Mouse (Mus musculus): ENCODE results near the gene Orm2. TPM values are rescaled to one million over a fixed set of nuclear protein-coding genes. Genes with fewer than 3 reads are reported as not detected.
A peak's percentile ranks its signal among the peaks of the same experiment; 100 is the strongest.

The Orm2 gene
- total and polyA plus RNA-seq, 3 experiments: not detected

DNA sequence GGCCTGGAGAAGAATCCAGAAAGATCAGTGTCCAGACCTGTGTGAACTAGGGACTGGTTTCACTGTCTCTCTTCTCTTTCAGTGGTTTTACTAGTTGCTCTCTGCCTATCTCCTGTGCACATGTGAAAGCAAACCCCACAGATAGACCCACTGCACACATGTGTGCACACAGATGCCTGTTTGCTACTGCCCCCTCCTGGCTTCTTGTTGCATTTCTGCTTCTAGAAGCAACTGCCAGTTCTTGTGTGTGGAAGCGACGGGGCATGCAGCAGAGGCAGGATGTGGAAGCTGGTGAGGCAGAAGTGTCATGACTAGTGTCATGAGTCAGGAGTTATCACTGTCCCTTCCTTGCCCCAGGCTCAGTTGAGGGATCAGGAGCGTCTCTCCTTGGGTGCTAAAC is 9.6 kb downstream of the Orm2 start:
- TF ChIP-seq EP300 (IDR thresholded peaks at IDR 0.05; ENCODE audit: insufficient read depth, low read depth, low read length) (no peak), CTCF (IDR thresholded peaks at IDR 0.05) (peak; percentile 70)
- peak in 1 of 2 experiments; percentile 27 for DNase-seq

DNA sequence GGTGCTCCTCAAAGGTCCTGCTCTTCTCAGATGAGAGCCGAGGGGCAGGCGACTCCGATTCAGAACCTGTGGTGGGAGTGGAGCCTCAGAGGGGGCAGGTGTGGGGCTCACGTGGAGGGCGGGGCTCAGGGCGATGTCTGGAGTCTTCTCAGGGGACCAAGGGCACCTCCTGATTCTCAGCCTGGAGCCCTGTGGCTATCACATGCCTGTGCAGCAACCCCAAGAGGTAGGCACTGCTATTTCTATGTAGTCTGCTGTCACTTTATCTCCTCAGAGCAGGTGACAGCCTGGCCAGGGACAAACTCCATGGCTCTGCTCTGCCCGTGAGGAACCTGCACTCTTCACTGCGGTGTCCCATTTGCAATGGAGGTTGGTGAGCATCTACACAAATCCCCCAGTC is 11.2 kb downstream of the Orm2 start:
- H3K9ac ChIP-seq (ENCODE audit: low read depth, low read length): no peak overlapping the region
- H3K79me2 ChIP-seq (replicated peaks; ENCODE audit: control insufficient read depth, insufficient read depth, low read length): no peaks in the 10 kb centered on the region
- H3K36me3 ChIP-seq (ENCODE audit: control insufficient read depth, insufficient read depth, low read length): no peaks in the 10 kb centered on the region
- no peaks in the 10 kb centered on the region for H3K4me1 ChIP-seq (ENCODE audit: control insufficient read depth, insufficient read depth, low read length)
- H3K4me3 ChIP-seq: no peak overlapping the region
- intact Hi-C loops (cut with DNase I): no loop called here
- 90% methylated on average over 8 of the region's 8 CpGs for WGBS
- no peak overlapping the region for H3K27ac ChIP-seq
- DNase-seq: no peak
- no peaks in the 10 kb centered on the region for H3K27me3 ChIP-seq (ENCODE audit: control insufficient read depth, insufficient read depth, low read length)
- TF ChIP-seq POLR2A (IDR thresholded peaks at IDR 0.05; ENCODE audit: insufficient read depth, low read depth, low read length) (no peak), CTCF (IDR thresholded peaks at IDR 0.05) (no peak), EP300 (IDR thresholded peaks at IDR 0.05; ENCODE audit: insufficient read depth, low read depth, low read length) (no peak)

More for the DNA sequence above, 9.6 kb downstream of the Orm2 start:
- WGBS: 33% methylated on average over 3 of the region's 3 CpGs
- H3K27ac ChIP-seq: no peak overlapping the region
- no peaks in the 10 kb centered on the region for H3K36me3 ChIP-seq (ENCODE audit: control insufficient read depth, insufficient read depth, low read length)
- H3K9ac ChIP-seq (ENCODE audit: low read depth, low read length): no peak overlapping the region
- no peaks in the 10 kb centered on the region for H3K4me1 ChIP-seq (ENCODE audit: control insufficient read depth, insufficient read depth, low read length)
- H3K79me2 ChIP-seq (replicated peaks; ENCODE audit: control insufficient read depth, insufficient read depth, low read length): no peaks in the 10 kb centered on the region
- no peaks in the 10 kb centered on the region for H3K27me3 ChIP-seq (ENCODE audit: control insufficient read depth, insufficient read depth, low read length)
- intact Hi-C loops (cut with DNase I): no loop called here
- no peak overlapping the region for H3K4me3 ChIP-seq

- intact Hi-C loops (cut with DNase I): no loop called here
- Histone ChIP-seq H3K36me3 (ENCODE audit: control insufficient read depth, insufficient read depth, low read length) (no peaks in the 10 kb centered on the region), H3K4me1 (ENCODE audit: control insufficient read depth, insufficient read depth, low read length) (no peaks in the 10 kb centered on the region), H3K9ac (ENCODE audit: low read depth, low read length) (no peak overlapping the region), H3K79me2 (replicated peaks; ENCODE audit: control insufficient read depth, insufficient read depth, low read length) (no peaks in the 10 kb centered on the region), H3K27ac (no peak overlapping the region), H3K4me3 (no peak overlapping the region), H3K27me3 (ENCODE audit: control insufficient read depth, insufficient read depth, low read length) (no peaks in the 10 kb centered on the region)
- no peak for DNase-seq
- TF ChIP-seq EP300 (IDR thresholded peaks at IDR 0.05; ENCODE audit: insufficient read depth, low read depth, low read length) (no peak), POLR2A (IDR thresholded peaks at IDR 0.05; ENCODE audit: insufficient read depth, low read depth, low read length) (no peak), CTCF (IDR thresholded peaks at IDR 0.05) (no peak)
- 77% methylated on average over 12 of the region's 12 CpGs for WGBS
Measured at GRCm38 (mm10) chr4:63374331-63374730, 12.1 kb downstream of the Orm2 start.

DNA sequence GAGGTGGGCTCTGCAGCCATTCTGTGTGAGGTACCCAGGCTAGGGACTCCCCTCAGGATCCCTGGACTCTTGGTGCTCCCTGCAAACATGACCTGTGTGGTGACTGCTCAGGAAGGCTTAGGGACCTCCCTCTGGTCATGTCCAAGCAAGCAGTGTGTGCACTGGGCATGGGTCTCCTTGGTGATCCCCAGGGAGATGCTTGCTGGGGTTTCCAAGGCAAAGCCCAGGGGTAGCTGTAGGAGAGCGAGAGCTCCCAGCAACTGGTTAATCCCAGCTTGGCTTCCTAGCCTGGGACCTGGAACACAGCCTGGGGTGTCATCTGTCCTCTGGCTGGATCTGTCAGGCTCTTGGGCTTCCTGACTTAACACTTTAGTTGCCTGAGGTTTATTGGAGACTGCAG is 13.1 kb downstream of the Orm2 start:
- Histone ChIP-seq H3K4me3 (no peak overlapping the region), H3K9ac (ENCODE audit: low read depth, low read length) (no peak overlapping the region), H3K27me3 (ENCODE audit: control insufficient read depth, insufficient read depth, low read length) (no peaks in the 10 kb centered on the region), H3K79me2 (replicated peaks; ENCODE audit: control insufficient read depth, insufficient read depth, low read length) (no peaks in the 10 kb centered on the region), H3K27ac (no peak overlapping the region), H3K4me1 (ENCODE audit: control insufficient read depth, insufficient read depth, low read length) (no peaks in the 10 kb centered on the region), H3K36me3 (ENCODE audit: control insufficient read depth, insufficient read depth, low read length) (no peaks in the 10 kb centered on the region)
- intact Hi-C loops (cut with DNase I): no loop called here
- peak in 1 of 2 experiments; percentile 35 for DNase-seq
- TF ChIP-seq CTCF (IDR thresholded peaks at IDR 0.05) (no peak), POLR2A (IDR thresholded peaks at IDR 0.05; ENCODE audit: insufficient read depth, low read depth, low read length) (no peak), EP300 (IDR thresholded peaks at IDR 0.05; ENCODE audit: insufficient read depth, low read depth, low read length) (no peak)
- 89% methylated on average over 1 of the region's 1 CpGs for WGBS

GRCm38 (mm10) chr4:63377483-63377882 is 15.2 kb downstream of the Orm2 start:
- Histone ChIP-seq H3K79me2 (replicated peaks; ENCODE audit: control insufficient read depth, insufficient read depth, low read length) (no peaks in the 10 kb centered on the region), H3K4me1 (ENCODE audit: control insufficient read depth, insufficient read depth, low read length) (no peaks in the 10 kb centered on the region), H3K9ac (ENCODE audit: low read depth, low read length) (no peak overlapping the region), H3K27me3 (ENCODE audit: control insufficient read depth, insufficient read depth, low read length) (no peaks in the 10 kb centered on the region), H3K27ac (no peak overlapping the region), H3K36me3 (ENCODE audit: control insufficient read depth, insufficient read depth, low read length) (no peaks in the 10 kb centered on the region), H3K4me3 (no peak overlapping the region)
- WGBS: 78% methylated on average over 7 of the region's 7 CpGs
- intact Hi-C loops (cut with DNase I): no loop called here
- no peak for DNase-seq
- TF ChIP-seq POLR2A (IDR thresholded peaks at IDR 0.05; ENCODE audit: insufficient read depth, low read depth, low read length): no peak
- TF ChIP-seq CTCF (IDR thresholded peaks at IDR 0.05): peak; percentile 30
- TF ChIP-seq EP300 (IDR thresholded peaks at IDR 0.05; ENCODE audit: insufficient read depth, low read depth, low read length): no peak

DNA sequence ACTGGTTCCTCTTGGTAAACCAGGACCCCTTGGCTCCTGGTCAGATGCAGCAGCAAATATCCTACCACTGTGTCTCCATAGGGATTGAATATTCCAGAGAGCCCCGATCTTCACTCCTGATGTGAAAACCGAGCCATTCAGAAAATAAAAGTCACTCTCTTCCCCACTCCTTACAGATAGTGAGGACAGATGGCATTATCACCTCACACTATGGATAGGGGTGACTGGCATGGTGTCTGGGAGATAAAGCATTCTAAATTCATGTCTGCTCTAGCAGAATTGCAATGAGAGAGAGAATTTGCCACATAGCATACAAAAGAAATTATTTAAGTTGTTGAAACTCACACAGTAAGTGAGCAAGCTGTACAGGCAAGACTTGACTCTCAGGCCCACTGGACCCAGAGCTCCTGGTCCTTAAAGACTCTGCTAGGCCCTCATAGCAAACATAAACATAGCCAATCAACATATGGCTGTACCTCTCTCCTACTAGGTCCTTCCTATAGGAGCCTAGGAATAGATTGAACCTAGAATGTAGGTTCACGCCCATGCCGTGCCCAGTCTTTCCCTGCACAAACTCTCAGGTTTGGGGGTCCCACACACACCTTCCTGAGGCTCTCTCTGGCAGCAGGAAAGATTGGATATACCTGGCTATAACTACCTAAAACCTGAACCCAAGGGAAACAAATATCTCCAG is 20.6 kb downstream of the Orm2 start:
- no peak for TF ChIP-seq EP300 (IDR thresholded peaks at IDR 0.05; ENCODE audit: insufficient read depth, low read depth, low read length)
- TF ChIP-seq CTCF (IDR thresholded peaks at IDR 0.05): no peak
- no peak for TF ChIP-seq POLR2A (IDR thresholded peaks at IDR 0.05; ENCODE audit: insufficient read depth, low read depth, low read length)
- Histone ChIP-seq H3K4me1 (ENCODE audit: control insufficient read depth, insufficient read depth, low read length) (no peaks in the 10 kb centered on the region), H3K36me3 (ENCODE audit: control insufficient read depth, insufficient read depth, low read length) (no peaks in the 10 kb centered on the region), H3K27ac (no peak overlapping the region), H3K79me2 (replicated peaks; ENCODE audit: control insufficient read depth, insufficient read depth, low read length) (no peaks in the 10 kb centered on the region), H3K4me3 (no peak overlapping the region), H3K9ac (ENCODE audit: low read depth, low read length) (no peak overlapping the region), H3K27me3 (ENCODE audit: control insufficient read depth, insufficient read depth, low read length) (no peaks in the 10 kb centered on the region)
- DNase-seq: no peak
- intact Hi-C loops (cut with DNase I): no loop called here
- 91% methylated on average over 4 of the region's 4 CpGs for WGBS

All from heart, adult 2 months (tissue).